Mouse (Mus musculus): ENCODE measurements around the gene Olfr573-ps1.

GRCm38 (mm10) chr7:102975843-102976242 lies 33.5 kb upstream of the Olfr573-ps1 start, which contains the start of gene Olfr577:
- TF ChIP-seq POLR2A (IDR thresholded peaks at IDR 0.05; ENCODE audit: low read depth, low read length) (no peak), CTCF (IDR thresholded peaks at IDR 0.05; ENCODE audit: extremely low read depth, insufficient read depth, insufficient read length, insufficient replicate concordance) (no peak)

All from spleen, adult 2 months (tissue).